Mouse (Mus musculus) small intestine, adult 2 months (tissue): ENCODE measurements around the gene Gm37240.
"Not testable (repeated sequence)": the region's sequence is repeated elsewhere in the genome, so short reads cannot be mapped to it uniquely, and the experiment has no call there.

Experiments used
- CTCF ChIP-seq: fragments of 200-500 bp; IDR thresholded peaks from 2 replicates; pipeline ENCODE4 v1.5.1; 2012; ENCODE audit warnings: low read depth, mild to moderate bottlenecking, control low read depth, inconsistent platforms, low read length, moderate library complexity, mixed read lengths; ENCODE audit not compliant: insufficient replicate concordance, insufficient read length; ENCODE audit errors: extremely low read depth
- POLR2A ChIP-seq: fragments of 200-500 bp; IDR thresholded peaks from 2 replicates; pipeline ENCODE4 v1.6.1; 2012; ENCODE audit warnings: low read depth, mild to moderate bottlenecking, control low read depth, inconsistent platforms, low read length, moderate library complexity

DNA sequence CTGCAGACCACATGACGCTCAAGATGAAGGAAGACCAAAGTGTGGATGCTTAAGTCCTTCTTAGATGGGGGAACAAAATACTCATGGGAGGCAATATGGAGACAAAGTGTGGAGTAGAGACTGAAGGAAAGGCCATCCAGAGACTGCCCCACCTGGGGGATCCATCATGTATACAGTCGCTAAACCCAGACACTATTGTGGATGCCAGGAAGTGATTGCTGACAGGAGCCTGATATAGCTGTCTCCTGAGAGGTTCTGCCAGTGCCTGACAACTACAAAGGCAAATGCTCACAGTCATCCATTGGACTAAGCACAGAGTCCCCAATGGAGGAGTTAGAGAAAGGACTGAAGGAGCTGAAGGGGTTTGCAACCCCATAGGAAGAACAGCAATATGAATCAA is 33.4 kb upstream of the Gm37240 start:
- TF ChIP-seq CTCF, POLR2A: not testable (repeated sequence)
